Mouse (Mus musculus) small intestine, adult 2 months (tissue): ENCODE measurements around the gene Cntnap2.

Experiments used
- CTCF ChIP-seq: fragments of 200-500 bp; IDR thresholded peaks from 2 replicates; pipeline ENCODE4 v1.5.1; 2012; ENCODE audit warnings: low read depth, mild to moderate bottlenecking, control low read depth, inconsistent platforms, low read length, moderate library complexity, mixed read lengths; ENCODE audit not compliant: insufficient replicate concordance, insufficient read length; ENCODE audit errors: extremely low read depth
- POLR2A ChIP-seq: fragments of 200-500 bp; IDR thresholded peaks from 2 replicates; pipeline ENCODE4 v1.6.1; 2012; ENCODE audit warnings: low read depth, mild to moderate bottlenecking, control low read depth, inconsistent platforms, low read length, moderate library complexity

- TF ChIP-seq CTCF: no peak
- no peak for TF ChIP-seq POLR2A
Measured at GRCm38 (mm10) chr6:46972640-46973039, 1913.5 kb downstream of the Cntnap2 start.
